Mouse (Mus musculus) lung, postnatal 25 days (tissue): ENCODE measurements around the gene Tmem175.
A peak's percentile ranks its signal among the peaks of the same experiment; 100 is the strongest.

Source experiments
- DNase-seq: peaks from one replicate; pipeline ENCODE4 v3.0.0; 2022; ENCODE audit warnings: low spot score

Tmem175 gene

GRCm38 (mm10) chr5:108654444-108654990 lies 24.9 kb downstream of the Tmem175 start:
- no peak for DNase-seq

DNA sequence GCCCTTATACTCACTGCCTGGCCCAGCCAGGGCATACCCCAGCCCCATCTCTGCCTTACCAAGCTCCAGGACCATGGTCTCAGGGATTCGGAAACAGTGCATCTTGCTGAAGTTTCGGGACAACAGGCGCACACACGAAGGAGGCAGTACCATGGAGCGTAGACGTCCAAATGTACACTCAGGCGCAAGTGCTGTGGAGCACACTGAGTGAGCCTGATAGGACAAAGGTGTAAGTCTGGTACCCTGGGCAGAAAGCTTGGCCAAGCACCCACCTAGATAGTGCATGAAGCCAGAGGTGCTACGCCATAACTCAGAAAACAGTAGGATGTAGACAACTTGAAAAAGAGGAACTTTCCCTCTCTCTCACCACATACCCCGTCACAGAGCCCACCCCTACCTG lies 25.8 kb downstream of the Tmem175 start:
- no peak for DNase-seq

- no peak for DNase-seq
These were observed 26.5 kb downstream of the Tmem175 start for GRCm38 (mm10) chr5:108655891-108656650.

- no peak for DNase-seq
These were observed 27.8 kb downstream of the Tmem175 start for GRCm38 (mm10) chr5:108657406-108657805.

GRCm38 (mm10) chr5:108658611-108659010 lies 29.0 kb downstream of the Tmem175 start:
- DNase-seq: no peak

DNA sequence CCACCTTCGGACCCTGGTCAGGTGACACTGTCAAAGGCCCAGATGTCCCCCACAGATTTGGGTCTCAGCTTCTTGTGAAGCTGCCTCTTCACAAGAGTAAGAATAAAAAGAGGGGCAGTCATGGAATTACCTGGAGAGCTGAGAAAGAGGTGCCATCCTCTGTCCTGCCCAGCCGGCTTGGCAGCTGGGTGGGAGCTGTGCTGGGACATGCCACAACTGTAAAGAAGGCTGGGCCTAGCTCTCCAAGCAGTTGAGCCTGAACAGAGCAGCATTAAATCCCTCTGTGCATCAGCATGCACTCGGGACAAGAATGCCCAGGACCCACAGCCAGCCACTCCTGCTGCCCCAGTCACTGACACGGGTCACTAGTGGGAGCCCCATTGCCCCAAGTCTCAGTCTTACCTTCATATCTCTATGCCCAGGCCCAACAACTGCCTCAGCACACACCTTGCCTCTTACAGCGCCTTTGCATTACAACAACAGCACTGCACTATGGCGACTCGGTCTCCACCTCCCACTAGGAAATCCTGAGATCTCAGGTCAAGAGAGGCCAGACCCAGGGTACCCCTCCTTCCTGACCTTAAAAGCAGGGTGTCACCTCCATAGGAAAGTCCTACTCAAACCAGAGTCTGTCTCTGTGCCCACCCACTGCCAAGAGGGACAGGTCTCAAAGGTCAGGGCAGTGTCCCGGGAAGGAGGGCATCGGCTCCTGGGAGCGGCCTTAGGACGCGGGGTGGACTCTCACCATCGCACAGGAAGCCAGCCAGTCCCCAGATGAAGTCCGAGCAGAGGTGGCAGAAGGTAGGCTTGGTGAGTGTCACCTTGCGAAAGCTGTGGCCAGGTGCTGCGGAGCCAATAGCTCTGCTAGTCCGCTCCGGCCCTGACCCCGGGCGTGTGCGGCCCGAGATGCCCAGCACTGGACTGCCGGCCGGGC lies 30.4 kb downstream of the Tmem175 start, which contains the start of gene Idua:
TSS of gene Idua (plus strand) at position 634 of the 934 bp plus-strand sequence.
- DNase-seq: no peak

GRCm38 (mm10) chr5:108660632-108661268 lies 31.2 kb downstream of the Tmem175 start:
- DNase-seq: peak; percentile 93

- DNase-seq: no peak
These were observed 33.2 kb downstream of the Tmem175 start for GRCm38 (mm10) chr5:108662772-108663171.

- no peak for DNase-seq
These were observed 35.5 kb downstream of the Tmem175 start for GRCm38 (mm10) chr5:108665066-108665465.

GRCm38 (mm10) chr5:108667370-108667769 lies 37.8 kb downstream of the Tmem175 start:
- DNase-seq: no peak

- no peak for DNase-seq
These were observed 38.9 kb downstream of the Tmem175 start for GRCm38 (mm10) chr5:108668387-108668932.

GRCm38 (mm10) chr5:108668977-108669936 lies 39.7 kb downstream of the Tmem175 start, which contains the start of gene Dgkq:
Gene Dgkq (minus strand): TSS chr5:108669672.
- peak; percentile 92 for DNase-seq

- no peak for DNase-seq
These were observed 40.4 kb downstream of the Tmem175 start for GRCm38 (mm10) chr5:108669986-108670385.

DNA sequence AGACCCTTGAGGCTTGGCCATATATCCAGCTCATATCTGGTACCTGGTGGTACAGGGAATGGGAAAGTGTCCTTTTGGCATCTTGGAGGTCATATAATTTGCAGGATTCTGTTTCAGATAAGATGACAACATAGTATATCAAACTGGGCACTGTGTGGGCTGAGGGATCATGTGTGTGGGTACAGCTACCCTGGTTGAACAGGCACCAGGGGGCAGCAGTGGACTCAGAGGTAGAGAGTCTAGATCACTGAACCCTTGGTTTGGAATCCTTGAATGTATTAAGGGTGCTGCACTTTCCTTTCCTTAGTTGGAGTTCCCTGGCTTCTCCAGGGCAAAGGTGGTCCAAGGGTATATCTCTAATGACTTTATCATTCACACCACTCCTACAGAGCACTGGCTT lies 41.2 kb downstream of the Tmem175 start:
- DNase-seq: peak; percentile 25

DNA sequence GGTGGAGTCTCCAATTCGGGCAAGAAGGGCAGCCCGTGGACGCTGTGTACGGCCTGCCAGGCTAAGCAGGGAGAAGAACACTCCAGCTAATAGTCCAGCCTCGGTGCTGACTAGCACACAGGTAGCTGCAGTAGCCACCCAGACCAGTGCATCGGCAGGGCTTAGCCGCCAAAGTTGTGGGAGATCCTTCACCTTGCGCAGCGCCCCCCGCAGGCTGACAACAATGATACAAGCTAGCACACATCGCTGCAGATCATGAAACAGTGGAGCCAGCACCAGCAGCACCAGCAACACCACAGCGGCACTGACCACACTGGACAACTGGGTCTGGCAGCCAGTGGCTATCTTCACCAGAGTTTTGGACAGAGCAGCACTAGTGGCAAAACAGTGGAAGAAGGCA lies 42.2 kb downstream of the Tmem175 start:
- no peak for DNase-seq

DNA sequence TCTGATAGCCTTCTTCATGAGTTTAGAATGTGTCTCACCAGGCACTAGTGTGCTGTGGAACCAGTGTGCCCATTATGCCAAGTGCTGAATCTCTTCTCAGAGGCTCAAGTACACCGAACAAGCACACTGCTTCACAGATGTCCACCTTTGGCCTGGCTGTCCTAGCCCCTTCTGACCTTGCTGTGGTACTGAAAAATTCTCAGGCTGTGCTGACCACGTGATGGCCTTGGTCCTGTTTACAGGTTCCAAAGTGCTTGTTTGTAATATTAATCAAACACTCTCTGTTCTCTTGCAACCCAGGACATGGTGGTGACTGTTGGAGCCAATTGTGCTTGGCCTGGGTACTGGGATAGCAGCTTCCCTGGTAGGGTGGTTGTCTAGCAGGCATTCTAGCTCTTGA lies 45.1 kb downstream of the Tmem175 start:
- DNase-seq: no peak

- no peak for DNase-seq
These were observed 45.8 kb downstream of the Tmem175 start, which contains the start of gene Slc26a1 for GRCm38 (mm10) chr5:108675251-108675816. Gene Slc26a1 (minus strand): TSS chr5:108675569.

- DNase-seq: no peak
These were observed 47.4 kb downstream of the Tmem175 start for GRCm38 (mm10) chr5:108676772-108677498.

- no peak for DNase-seq
These were observed 48.2 kb downstream of the Tmem175 start for GRCm38 (mm10) chr5:108677605-108678295.
